19 mouse cellular contexts compared by ENCODE assay signal in genomic region chr7:145340248-145340904, GRCm38 (mm10). TPM values are rescaled to one million over a fixed set of nuclear protein-coding genes. Genes with fewer than 3 reads are reported as not detected.
A peak's percentile ranks its signal among the peaks of the same experiment; 100 is the strongest.
DNase-seq lines count a peak whose midpoint lies in the region; ATAC-seq and TF ChIP-seq lines count a peak whose summit lies in the region.
"Had no signal": no experiment of that assay in that cellular context is flagged by ENCODE, and none has a peak within 500 bp of the region (broad histone marks: within the 10 kb centered on the region; RNA-seq: fewer than 3 reads in every experiment).

No protein-coding gene starts in this region.

- 75% methylated on average over 5 of the region's 5 CpGs for WGBS in kidney, embryonic 16.5 days

- no peaks in the 10 kb centered on the region for H3K36me3 ChIP-seq in kidney, embryonic 16.5 days (ENCODE audit: insufficient read depth, low read length)
- H3K36me3 ChIP-seq: heart, embryonic 12.5 days; liver, embryonic 13.5 days had no signal

- H3K27ac ChIP-seq in kidney, embryonic 16.5 days (ENCODE audit: low read length) = no peak overlapping the region
- H3K27ac ChIP-seq: forebrain, embryonic 13.5 days; hindbrain, embryonic 14.5 days; liver, embryonic 13.5 days; macrophage had no signal

- DNase-seq in cerebellum, adult 11-12 months = peak; percentile 33
- DNase-seq in cerebellum, adult 9-10 months = no peak
- no peak for DNase-seq in kidney, postnatal 25 days
- peak; percentile 51 for DNase-seq in brain, embryonic 14.5 days (ENCODE audit: low read depth)
- DNase-seq in heart, adult 8-10 months (ENCODE audit: low spot score) = no peak
- DNase-seq in lung, postnatal 10 days = no peak
- DNase-seq: cerebellum, adult 11 months; liver, embryonic 13.5 days had no signal

- H3K9me3 ChIP-seq in kidney, embryonic 16.5 days (ENCODE audit: low read length) = no peaks in the 10 kb centered on the region
- H3K9me3 ChIP-seq: forebrain, embryonic 13.5 days; heart, embryonic 12.5 days; liver, embryonic 13.5 days had no signal

- no peak overlapping the region for H3K4me3 ChIP-seq in kidney, embryonic 16.5 days (ENCODE audit: low read length)
- H3K4me3 ChIP-seq: forebrain, embryonic 13.5 days; heart, embryonic 12.5 days; liver, embryonic 13.5 days had no signal

- no peaks in the 10 kb centered on the region for H3K4me1 ChIP-seq in kidney, embryonic 16.5 days (ENCODE audit: insufficient read depth, low read length)
- H3K4me1 ChIP-seq: forebrain, embryonic 13.5 days; heart, embryonic 12.5 days; liver, embryonic 13.5 days had no signal

- TF ChIP-seq POLR2A in brain, embryonic 14.5 days (IDR thresholded peaks at IDR 0.05; ENCODE audit: borderline replicate concordance, extremely low read depth, insufficient read depth, insufficient read length, poor library complexity, severe bottlenecking) = no peak

- H3K27me3 ChIP-seq in kidney, embryonic 16.5 days (ENCODE audit: insufficient read depth, low read length) = no peaks in the 10 kb centered on the region
- H3K27me3 ChIP-seq: forebrain, embryonic 13.5 days; liver, embryonic 13.5 days had no signal

- no peak overlapping the region for H3K4me2 ChIP-seq in kidney, embryonic 16.5 days (replicated peaks; ENCODE audit: low read depth, low read length)
- H3K4me2 ChIP-seq: forebrain, embryonic 13.5 days; heart, embryonic 12.5 days; hindbrain, embryonic 14.5 days; liver, embryonic 13.5 days had no signal

- 0 out of 2 replicates have a peak, but pooled peaks have one; percentile 27 for ATAC-seq in kidney, embryonic 16.5 days (ENCODE audit: low FRiP score, low TSS enrichment)
- ATAC-seq in megakaryocyte-erythroid progenitor cell, adult 5-6 weeks (replicated peaks; ENCODE audit: low FRiP score, low TSS enrichment, poor library complexity, severe bottlenecking) = peak; percentile 37; the same call in 1 of the 2 replicates
- ATAC-seq: forebrain, embryonic 13.5 days had no signal

- TF ChIP-seq CTCF in brain, embryonic 14.5 days (IDR thresholded peaks at IDR 0.05; ENCODE audit: borderline replicate concordance, extremely low read depth, insufficient read depth, insufficient read length) = no peak

- H3K9ac ChIP-seq in kidney, embryonic 16.5 days (replicated peaks; ENCODE audit: low read length) = no peak overlapping the region
- H3K9ac ChIP-seq: forebrain, embryonic 13.5 days; heart, embryonic 12.5 days; hindbrain, embryonic 14.5 days; liver, embryonic 13.5 days had no signal

RNA-seq across cellular contexts. Expression of gene Mrgprd, which starts 25.7 kb away (rescaled TPM):
- not detected in 2 replicates for polyA plus RNA-seq in kidney, embryonic 16.5 days (2015; fragmentation: Nextera tagmentation; extraction: Ambion mirVana)
- not detected in 2 replicates for polyA plus RNA-seq in brain, embryonic 14.5 days (2012; rRNA removed)
- not detected in 2 replicates for total RNA-seq in megakaryocyte-erythroid progenitor cell, adult 5-6 weeks (2014; fragmentation: Nextera tagmentation)
- total RNA-seq in megakaryocyte-erythroid progenitor cell, adult 5-6 weeks (2017) = not detected in 2 replicates
- not detected for total RNA-seq in heart, adult 8-10 months (2022)
- total RNA-seq: adrenal gland, postnatal 4 days; gastrocnemius, adult 8-10 months; left cerebral cortex, adult 8-10 months had no signal
- polyA plus RNA-seq: forebrain, embryonic 13.5 days; heart, embryonic 12.5 days; hindbrain, embryonic 14.5 days; large intestine, adult 2 months; liver, embryonic 13.5 days; macrophage; stomach, embryonic 16.5 days had no signal

RNA-seq across cellular contexts. Expression of gene Mrgprf, which starts 39.7 kb away (rescaled TPM):
- 3.5 and 3.8 TPM in 2 replicates for polyA plus RNA-seq in kidney, embryonic 16.5 days (2015; fragmentation: Nextera tagmentation; extraction: Ambion mirVana)
- polyA plus RNA-seq in brain, embryonic 14.5 days (2012; rRNA removed) = 3.9 and 4.7 TPM in 2 replicates
- total RNA-seq in megakaryocyte-erythroid progenitor cell, adult 5-6 weeks (2014; fragmentation: Nextera tagmentation) = not detected in 2 replicates
- total RNA-seq in megakaryocyte-erythroid progenitor cell, adult 5-6 weeks (2017) = not detected in 2 replicates
- 1 to 10 TPM; 1.7 to 2.9 (median 2.5) TPM for total RNA-seq in heart, adult 8-10 months (2022)
- polyA plus RNA-seq: macrophage had no signal

RNA-seq across cellular contexts. Expression of gene Tpcn2, which starts 56.6 kb away (rescaled TPM):
- polyA plus RNA-seq in kidney, embryonic 16.5 days (2015; fragmentation: Nextera tagmentation; extraction: Ambion mirVana) = 11.4 and 12.2 TPM in 2 replicates
- polyA plus RNA-seq in brain, embryonic 14.5 days (2012; rRNA removed) = 10.5 and 13.4 TPM in 2 replicates
- 17.2 and 19.8 TPM in 2 replicates for total RNA-seq in megakaryocyte-erythroid progenitor cell, adult 5-6 weeks (2014; fragmentation: Nextera tagmentation)
- total RNA-seq in megakaryocyte-erythroid progenitor cell, adult 5-6 weeks (2017) = 2.8 and 3.6 TPM in 2 replicates
- total RNA-seq in heart, adult 8-10 months (2022) = 1 to 10 TPM; 1.7 to 4.7 (median 2.5) TPM

Comparison
In these comparisons a context has a peak if more than half of its experiments do, and no peak if none do; other contexts are left out.
1. DNase-seq: peak in cerebellum, adult 11-12 months (single experiment) and brain, embryonic 14.5 days (single experiment); none in cerebellum, adult 9-10 months (single experiment), kidney, postnatal 25 days (0 of 2), heart, adult 8-10 months (single experiment) and lung, postnatal 10 days (single experiment).